Mouse (Mus musculus): Measurements from ENCODE around the gene Ticrr.

Ticrr gene

GRCm38 (mm10) chr7:79659578-79660290, at the start of gene Ticrr:
Gene Ticrr (plus strand): TSS chr7:79660196.
- peak; percentile 96 to 98 for DNase-seq (ENCODE audit: inconsistent age in 2 of 2, low spot score in 1 of 2)

- no peak for DNase-seq (ENCODE audit: inconsistent age in 2 of 2, low spot score in 1 of 2)
Observed at GRCm38 (mm10) chr7:79611901-79612300, 48.1 kb upstream of the Ticrr start.

- DNase-seq (ENCODE audit: inconsistent age in 2 of 2, low spot score in 1 of 2): peak; percentile 68 to 88
Observed at GRCm38 (mm10) chr7:79612783-79613182, 47.2 kb upstream of the Ticrr start.

DNA sequence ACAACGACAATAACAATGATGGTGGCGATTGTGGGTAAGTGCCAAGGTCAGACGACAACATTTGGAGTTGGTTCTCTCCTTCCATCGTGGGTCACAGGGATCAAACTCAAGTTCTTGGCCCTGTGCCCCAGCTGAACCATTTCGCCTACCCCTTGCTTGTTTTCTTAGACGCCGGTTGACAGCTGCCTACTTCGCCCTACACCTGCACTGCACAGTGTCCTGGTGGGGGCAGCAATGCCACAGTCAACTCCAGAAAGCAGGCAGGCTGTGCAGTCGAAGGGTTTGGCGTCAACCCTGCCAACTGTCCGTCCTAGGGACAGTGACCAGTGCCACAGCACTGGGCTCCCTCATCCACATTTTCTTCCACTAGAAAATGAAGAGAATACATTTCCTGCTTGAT, 46.7 kb upstream of the Ticrr start:
- peak in 1 of 2 experiments; percentile 38 for DNase-seq (ENCODE audit: inconsistent age in 2 of 2, low spot score in 1 of 2)

DNA sequence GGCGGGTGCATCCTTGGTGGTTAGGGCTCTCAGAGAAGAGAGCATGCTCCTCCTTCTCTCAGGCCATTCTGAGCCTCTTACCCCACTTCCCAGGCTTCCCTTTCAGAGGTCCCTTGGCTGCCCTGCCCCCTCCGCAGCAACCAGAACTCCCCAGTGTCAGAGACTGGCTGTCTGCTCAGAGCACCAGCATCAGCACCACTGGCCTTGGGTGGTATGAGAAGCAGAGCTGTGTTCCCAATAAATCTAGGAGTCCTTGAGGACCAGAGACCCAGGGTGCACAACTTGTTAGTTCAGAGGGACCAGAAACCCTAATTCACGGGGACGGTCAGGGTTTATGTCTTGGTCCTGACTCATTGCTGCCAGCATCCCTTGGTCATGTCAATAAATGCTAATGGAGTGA, 45.0 kb upstream of the Ticrr start:
- peak; percentile 54 to 57 for DNase-seq (ENCODE audit: inconsistent age in 2 of 2, low spot score in 1 of 2)

- DNase-seq (ENCODE audit: inconsistent age in 2 of 2, low spot score in 1 of 2): peak; percentile 78 to 85
Observed at GRCm38 (mm10) chr7:79615941-79616340, 44.1 kb upstream of the Ticrr start.

GRCm38 (mm10) chr7:79617418-79617817, 42.6 kb upstream of the Ticrr start, which contains the start of gene Rhcg:
Gene Rhcg (minus strand): TSS chr7:79617657.
- peak; percentile 27 to 49 for DNase-seq (ENCODE audit: inconsistent age in 2 of 2, low spot score in 1 of 2)

DNA sequence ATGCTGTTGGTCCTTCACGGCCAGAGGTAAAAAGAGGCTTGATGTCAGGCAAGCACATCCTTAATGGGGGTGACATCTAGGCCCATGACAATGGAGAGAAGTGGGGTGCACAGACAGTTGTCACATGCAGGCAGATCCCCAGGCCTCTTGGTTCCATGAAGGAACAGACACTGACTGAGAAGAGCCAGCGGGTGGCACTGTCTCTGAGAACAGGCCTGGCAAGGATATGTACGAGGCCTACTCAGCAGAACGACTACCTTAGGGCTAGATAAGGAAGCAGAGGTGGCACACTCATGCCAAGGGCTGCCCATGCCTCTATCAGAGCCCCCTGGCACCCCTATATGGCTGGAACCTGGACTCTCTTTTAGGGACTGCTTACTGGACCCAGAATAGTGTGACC, 40.5 kb upstream of the Ticrr start:
- peak in 1 of 2 experiments; percentile 44 for DNase-seq (ENCODE audit: inconsistent age in 2 of 2, low spot score in 1 of 2)

DNA sequence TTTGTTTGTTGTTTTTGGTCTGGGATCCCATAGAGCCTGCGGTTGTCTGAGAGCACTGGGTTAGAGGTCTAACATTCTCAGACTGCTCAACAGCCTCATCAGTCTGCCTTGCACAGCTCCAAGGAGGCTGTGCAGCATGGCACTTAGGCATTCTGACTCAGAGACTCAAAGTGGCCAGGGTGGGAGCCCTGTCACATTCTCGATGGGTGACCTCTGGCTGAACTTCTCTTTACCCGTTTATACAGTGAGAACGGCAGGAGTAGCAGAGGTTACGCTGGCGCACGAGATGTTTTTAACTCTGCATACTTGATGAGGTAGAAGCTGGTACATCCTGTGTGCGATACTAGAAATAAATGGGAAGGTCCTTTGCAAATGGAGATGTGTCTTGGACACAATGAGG, 36.9 kb upstream of the Ticrr start:
- no peak for DNase-seq (ENCODE audit: inconsistent age in 2 of 2, low spot score in 1 of 2)

DNA sequence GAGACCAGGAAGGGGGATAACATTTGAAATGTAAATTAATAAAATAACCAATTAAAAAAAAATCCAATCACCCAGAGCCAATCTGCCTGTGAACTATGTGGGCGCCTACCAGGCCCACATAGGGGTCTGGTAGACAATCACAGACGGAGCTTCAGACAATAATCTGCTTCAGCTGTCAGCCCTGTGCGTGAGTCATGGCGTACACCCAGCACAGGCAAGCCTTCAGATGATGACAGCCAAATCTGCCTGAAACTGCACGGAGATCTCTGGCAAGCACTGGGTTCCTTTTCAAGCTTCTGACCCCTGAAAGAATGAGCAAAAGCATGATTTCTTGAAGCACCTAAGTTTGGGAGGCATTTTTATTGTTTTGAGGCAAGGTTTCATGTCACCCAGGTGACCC, 33.8 kb upstream of the Ticrr start:
- DNase-seq (ENCODE audit: inconsistent age in 2 of 2, low spot score in 1 of 2): no peak

DNA sequence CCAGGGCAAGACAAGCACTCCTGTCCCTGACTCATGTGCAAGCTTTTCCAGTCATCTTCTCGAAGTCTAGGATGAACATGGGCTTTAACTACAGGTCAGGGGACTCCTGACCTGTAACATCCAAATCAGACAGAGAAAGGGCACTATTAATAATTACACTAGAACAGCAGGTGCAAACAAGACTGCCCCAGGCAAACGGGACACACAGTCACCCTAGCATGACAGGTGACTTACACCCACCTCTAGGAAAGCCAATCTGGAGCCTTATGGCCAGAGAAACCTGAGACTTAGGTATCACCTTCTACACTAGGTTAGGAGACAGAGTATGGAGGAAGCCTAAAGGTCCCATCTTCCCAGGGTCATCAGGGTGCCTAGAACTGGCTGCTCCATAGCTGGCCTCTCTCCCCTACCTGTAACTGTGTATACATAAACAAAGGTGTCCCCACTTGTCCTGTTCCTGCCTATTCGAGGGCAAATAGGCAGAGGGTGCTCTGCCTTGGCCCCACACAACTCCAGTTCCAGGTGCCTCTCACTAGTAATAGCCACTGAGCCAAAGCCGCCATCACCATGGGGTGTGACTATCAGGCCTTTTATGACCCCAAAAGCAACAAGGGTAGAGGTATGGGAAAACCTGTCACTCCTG, 31.6 kb upstream of the Ticrr start:
- no peak for DNase-seq (ENCODE audit: inconsistent age in 2 of 2, low spot score in 1 of 2)

GRCm38 (mm10) chr7:79631773-79632348, 28.1 kb upstream of the Ticrr start:
- DNase-seq (ENCODE audit: inconsistent age in 2 of 2, low spot score in 1 of 2): no peak

- DNase-seq (ENCODE audit: inconsistent age in 2 of 2, low spot score in 1 of 2): no peak
Observed at GRCm38 (mm10) chr7:79647233-79647632, 12.8 kb upstream of the Ticrr start.

DNA sequence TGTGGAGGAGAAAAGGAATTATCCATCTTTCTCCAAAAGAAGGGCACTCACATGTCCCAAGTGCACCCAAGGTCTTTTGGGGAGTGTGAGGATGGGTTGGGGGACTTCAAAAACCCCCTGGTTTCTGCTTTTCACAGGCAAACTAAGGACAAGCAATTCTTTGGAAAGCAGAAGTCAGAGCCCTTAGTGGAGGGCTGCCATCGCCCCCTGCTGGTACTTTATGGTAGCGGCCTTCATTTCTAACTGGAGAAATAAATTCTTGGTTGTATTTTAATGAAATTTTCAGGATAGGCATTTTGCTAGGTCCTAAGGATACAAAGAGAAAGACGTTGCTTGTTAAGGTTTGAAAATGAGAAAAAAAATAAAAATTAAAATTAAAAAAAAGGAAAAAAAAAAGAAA, 11.0 kb upstream of the Ticrr start:
- peak; percentile 45 to 82 for DNase-seq (ENCODE audit: inconsistent age in 2 of 2, low spot score in 1 of 2)

GRCm38 (mm10) chr7:79654185-79654584, 5.8 kb upstream of the Ticrr start:
- no peak for DNase-seq (ENCODE audit: inconsistent age in 2 of 2, low spot score in 1 of 2)

DNA sequence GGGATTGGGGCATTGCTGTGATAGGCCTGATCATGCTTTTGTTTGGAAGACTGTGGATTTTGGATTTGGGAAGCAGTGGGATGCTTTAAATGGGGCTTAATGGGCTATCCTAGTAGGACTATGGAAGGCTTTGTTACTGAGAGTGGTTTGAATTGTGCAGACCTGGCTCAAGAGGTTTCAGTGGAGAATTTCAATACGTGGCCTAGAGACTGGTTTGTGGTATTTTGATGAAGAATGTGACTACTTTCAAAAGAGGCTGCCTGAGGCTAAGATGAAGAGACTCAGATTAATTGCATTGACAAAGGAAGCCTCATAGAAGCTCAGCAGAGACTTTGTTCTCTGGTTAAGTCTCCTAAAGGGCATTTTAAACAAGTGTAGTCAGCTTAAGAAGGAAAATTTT, 5.4 kb upstream of the Ticrr start:
- DNase-seq (ENCODE audit: inconsistent age in 2 of 2, low spot score in 1 of 2): no peak

GRCm38 (mm10) chr7:79660291-79661150, 525 bp downstream of the Ticrr start:
- DNase-seq (ENCODE audit: inconsistent age in 2 of 2, low spot score in 1 of 2): peak in 1 of 2 experiments; percentile 30

GRCm38 (mm10) chr7:79661253-79661890, 1.4 kb downstream of the Ticrr start:
- no peak for DNase-seq (ENCODE audit: inconsistent age in 2 of 2, low spot score in 1 of 2)

DNA sequence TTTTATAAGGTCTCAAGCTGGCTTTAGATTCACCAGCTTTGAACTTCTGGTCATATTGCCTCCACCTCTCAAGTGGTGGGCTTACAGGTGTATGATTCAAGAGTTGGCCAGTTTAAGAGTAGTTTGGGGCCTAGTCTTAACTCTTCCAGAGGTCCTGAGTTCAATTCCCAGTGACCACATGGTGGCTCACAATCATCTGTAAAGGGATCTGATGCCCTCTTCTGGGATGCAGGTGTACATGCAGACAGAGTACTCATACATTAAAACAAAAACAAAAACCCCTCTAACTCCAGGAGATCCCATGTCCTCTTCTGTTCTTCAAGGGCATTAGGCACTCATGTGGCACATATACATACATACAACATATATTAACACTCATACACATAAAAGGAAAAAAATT, 6.7 kb downstream of the Ticrr start:
- DNase-seq (ENCODE audit: inconsistent age in 2 of 2, low spot score in 1 of 2): no peak

GRCm38 (mm10) chr7:79670900-79671604, 11.1 kb downstream of the Ticrr start:
- DNase-seq (ENCODE audit: inconsistent age in 2 of 2, low spot score in 1 of 2): no peak
